Mouse (Mus musculus) effector memory CD4-positive, alpha-beta T cell, adult 7 months (primary cell): ENCODE results near the gene Olfr1412. TPM values are rescaled to one million over a fixed set of nuclear protein-coding genes. Genes with fewer than 3 reads are reported as not detected.

Source experiments
- polyA plus RNA-seq: library from polyadenylated mRNA; unstranded; fragments of 100-300 nt; shearing (Covaris generic); gene quantifications from one replicate; pipeline ENCODE4 v1.2.1, GENCODE M21; 2017

Olfr1412 gene
- not detected for polyA plus RNA-seq

DNA sequence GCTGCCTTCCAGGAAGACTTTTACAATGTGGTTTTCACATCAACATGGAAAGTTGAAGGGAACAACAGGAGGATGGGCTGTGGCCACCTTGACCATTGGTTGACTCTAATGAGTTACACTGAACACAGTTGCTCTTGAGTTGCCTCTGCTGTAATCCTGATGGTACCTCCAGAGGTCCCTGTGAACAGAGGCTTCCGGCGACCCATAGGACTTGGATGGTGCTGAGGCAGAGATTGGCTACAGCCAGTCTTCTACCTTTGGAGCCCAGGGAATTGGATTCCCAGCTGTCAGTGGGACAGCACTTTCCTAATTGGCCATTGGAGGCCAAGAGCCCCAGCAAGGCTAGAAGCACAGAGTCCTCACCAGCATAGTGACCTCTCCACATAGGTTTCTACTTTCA, at the start of gene Olfr1412:
Gene Olfr1412, plus strand, starts transcription at position 301 of the 400 bp plus-strand sequence.

DNA sequence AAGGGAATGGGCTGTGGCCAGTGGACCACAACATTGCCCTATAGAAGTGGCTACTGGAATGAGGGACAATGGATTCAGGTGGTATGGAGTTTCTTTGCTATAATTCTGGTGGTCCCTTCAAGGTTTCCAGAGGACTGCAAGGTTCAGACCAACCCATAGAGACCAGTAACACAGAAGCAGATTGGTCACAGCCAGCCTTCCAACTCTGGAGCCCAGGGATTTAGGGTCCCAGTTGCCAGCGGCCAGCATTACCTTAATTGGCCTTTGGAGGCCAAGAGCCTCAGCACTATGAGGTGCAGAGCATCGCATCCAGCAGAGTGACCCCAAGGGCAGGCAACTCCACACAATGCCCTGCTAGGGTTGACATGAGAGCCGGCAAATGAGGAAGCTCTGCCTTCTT, 14.6 kb upstream of the Olfr1412 start, which contains the start of gene Olfr1413:
Gene Olfr1413, plus strand, starts transcription at position 301 of the 400 bp plus-strand sequence.

DNA sequence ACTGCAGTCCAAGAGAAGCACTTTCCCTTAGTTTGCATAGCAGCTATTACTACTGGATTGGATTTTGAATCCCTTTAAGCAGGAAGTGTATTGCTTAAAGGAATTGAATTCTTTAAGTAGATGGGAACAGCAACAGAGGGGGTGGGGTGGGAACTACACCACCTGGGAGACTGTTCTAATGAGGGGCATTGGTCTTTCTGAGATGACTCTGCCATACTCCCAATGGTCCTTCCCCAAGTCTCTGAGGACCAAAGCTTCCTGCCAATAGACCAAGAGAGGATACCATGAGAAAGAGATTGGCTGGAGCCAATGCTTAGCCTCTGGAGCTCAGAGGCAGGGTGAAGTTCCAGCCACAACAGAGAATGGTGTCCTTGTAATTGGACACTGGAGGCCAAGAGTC, 8.5 kb downstream of the Olfr1412 start, which contains the start of gene Olfr1411:
Gene Olfr1411, plus strand, starts transcription at position 301 of the 400 bp plus-strand sequence.

DNA sequence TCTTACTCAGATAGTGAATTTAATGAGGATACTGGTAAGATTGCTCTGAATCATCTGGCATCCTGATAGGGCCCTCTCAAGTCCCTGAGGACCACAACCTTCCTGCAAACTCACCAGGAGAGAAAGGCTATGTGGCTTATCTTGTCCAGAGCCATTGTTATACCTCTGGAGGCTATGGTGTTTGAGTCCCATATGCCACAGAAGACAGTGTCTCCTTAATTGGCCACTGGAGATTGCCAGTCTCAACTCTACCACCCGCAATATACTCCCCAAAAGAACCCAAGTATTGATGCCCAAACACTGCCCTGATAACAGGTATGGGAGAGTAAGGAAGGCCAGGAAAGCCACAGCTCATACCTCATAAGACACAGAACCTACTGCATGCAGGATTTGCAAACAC, 19.9 kb downstream of the Olfr1412 start, which contains the start of gene Olfr1410:
Gene Olfr1410, plus strand, starts transcription at position 301 of the 400 bp plus-strand sequence.

DNA sequence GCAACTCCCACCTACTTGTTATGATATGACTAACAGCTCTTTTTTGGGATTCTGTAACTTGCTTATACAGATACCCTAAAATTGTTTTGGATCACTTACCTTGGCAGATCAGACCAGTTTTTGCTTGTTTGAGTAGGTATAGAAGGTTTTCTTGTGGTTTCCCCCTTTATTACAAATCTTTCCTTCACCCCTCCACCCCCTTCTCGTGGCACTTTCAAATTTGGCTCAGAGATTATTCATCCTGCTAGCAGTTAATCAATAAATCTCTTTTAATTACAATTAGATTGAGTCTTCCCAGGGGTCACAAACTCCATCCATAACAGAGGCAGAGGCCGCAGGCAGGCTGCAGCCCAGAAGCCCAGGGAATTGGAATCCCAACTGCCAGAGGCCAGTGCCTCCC, 31.9 kb downstream of the Olfr1412 start, which contains the start of gene Olfr12:
Gene Olfr12, plus strand, starts transcription at position 301 of the 400 bp plus-strand sequence.

Other genes starting within 250 kb of the Olfr1412 start
- 155 TPM for gene Ndufa10, start 111.9 kb upstream of the Olfr1412 start, polyA plus RNA-seq
- not detected for gene Olfr1416, start 100.7 kb upstream of the Olfr1412 start, polyA plus RNA-seq
- gene Olfr1415, start 89.7 kb upstream of the Olfr1412 start, polyA plus RNA-seq, result not detected
- not detected for gene Olfr1414, start 67.1 kb upstream of the Olfr1412 start, polyA plus RNA-seq
- not detected for gene Olfr1413, start 14.5 kb upstream of the Olfr1412 start, polyA plus RNA-seq
- gene Olfr1411, start 8.6 kb downstream of the Olfr1412 start, polyA plus RNA-seq, result not detected
- gene Olfr1410, start 20.0 kb downstream of the Olfr1412 start, polyA plus RNA-seq, result not detected
- gene Olfr12, start 32.0 kb downstream of the Olfr1412 start, polyA plus RNA-seq, result 0.50 TPM
- 142 TPM for gene Cops9, start 56.2 kb downstream of the Olfr1412 start, polyA plus RNA-seq
- 0.99 TPM for gene Otos, start 63.1 kb downstream of the Olfr1412 start, polyA plus RNA-seq
- 24.4 TPM for gene Gpc1, start 245.9 kb downstream of the Olfr1412 start, polyA plus RNA-seq